Mouse (Mus musculus) embryonic facial prominence, embryonic 13.5 days (tissue): ENCODE data around the gene Dnajb14. TPM values are rescaled to one million over a fixed set of nuclear protein-coding genes. Genes with fewer than 3 reads are reported as not detected.
A peak's percentile ranks its signal among the peaks of the same experiment; 100 is the strongest.
"Not testable (repeated sequence)": the region's sequence is repeated elsewhere in the genome, so short reads cannot be mapped to it uniquely, and the experiment has no call there.

Experiments used
- ATAC-seq: fragments of 200-750 bp; cut with Nextera tagmentation; 2 replicates; pipeline ENCODE4 v1.8.0; 2017; ENCODE audit warnings: low read depth; ENCODE audit not compliant: insufficient number of reproducible peaks, insufficient read depth, low FRiP score, low TSS enrichment
- H3K27ac ChIP-seq: fragments of 300-500 bp; sonication (generic); 2 replicates; pipeline ENCODE4 v1.5.1; 2015; ENCODE audit warnings: moderate library complexity, mild to moderate bottlenecking, inconsistent platforms
- H3K27me3 ChIP-seq: fragments of 300-500 bp; sonication (generic); 2 replicates; pipeline ENCODE4 v1.6.1; 2015; ENCODE audit warnings: mild to moderate bottlenecking, inconsistent platforms
- H3K36me3 ChIP-seq: fragments of 300-500 bp; sonication (generic); 2 replicates; pipeline ENCODE4 v1.6.1; 2015; ENCODE audit warnings: mild to moderate bottlenecking, inconsistent platforms
- H3K4me1 ChIP-seq: fragments of 300-500 bp; sonication (generic); 2 replicates; pipeline ENCODE4 v1.6.1; 2015; ENCODE audit warnings: inconsistent platforms
- H3K4me2 ChIP-seq: fragments of 300-500 bp; sonication (generic); 2 replicates; pipeline ENCODE4 v1.6.1; 2015; ENCODE audit warnings: moderate library complexity, mild to moderate bottlenecking, inconsistent platforms
- H3K4me3 ChIP-seq: fragments of 300-500 bp; sonication (generic); 2 replicates; pipeline ENCODE4 v1.5.1; 2015; ENCODE audit warnings: mild to moderate bottlenecking, inconsistent platforms
- H3K9ac ChIP-seq: fragments of 300-500 bp; sonication (generic); 2 replicates; pipeline ENCODE4 v1.6.1; 2015; ENCODE audit warnings: mild to moderate bottlenecking, inconsistent platforms
- H3K9me3 ChIP-seq: fragments of 300-500 bp; sonication (generic); 2 replicates; pipeline ENCODE4 v1.6.1; 2016; ENCODE audit warnings: inconsistent platforms
- WGBS: fragments of 180-500 bp; shearing (Covaris S2); methylation state at CpG from one replicate; pipeline ENCODE4 v1.1.7; 2015; ENCODE audit warnings: mixed read lengths; 5-methylcytosine and 5-hydroxymethylcytosine counted together
- polyA plus RNA-seq: library from polyadenylated mRNA; unstranded; fragments of >200 nt; fragmentation: Nextera tagmentation; extraction: Ambion mirVana; gene quantifications from 2 replicates; pipeline ENCODE4 v1.2.1, GENCODE M21; 2015

The Dnajb14 gene
- polyA plus RNA-seq, 1 experiment from 2014 or later: 9.9 TPM

GRCm38 (mm10) chr3:137943737-137944154 lies 76.3 kb downstream of the Dnajb14 start:
- no peaks in the 10 kb centered on the region for H3K9me3 ChIP-seq
- no peaks in the 10 kb centered on the region for H3K27me3 ChIP-seq
- no peak overlapping the region for H3K4me3 ChIP-seq
- H3K36me3 ChIP-seq: no peaks in the 10 kb centered on the region
- H3K27ac ChIP-seq: no peak overlapping the region
- 0 out of 2 replicates have a peak, but pooled peaks cover 2% of the 10 kb centered on the region for H3K4me1 ChIP-seq
- H3K4me2 ChIP-seq: no peak overlapping the region
- 67% methylated on average over 6 of the region's 6 CpGs for WGBS
- H3K9ac ChIP-seq: no peak overlapping the region
- ATAC-seq: no peak

- 88% methylated on average over 3 of the region's 3 CpGs for WGBS
- no peak overlapping the region for H3K9ac ChIP-seq
- no peaks in the 10 kb centered on the region for H3K27me3 ChIP-seq
- no peak overlapping the region for H3K4me2 ChIP-seq
- no peaks in the 10 kb centered on the region for H3K36me3 ChIP-seq
- no peak for ATAC-seq
- H3K27ac ChIP-seq: no peak overlapping the region
- H3K9me3 ChIP-seq: no peaks in the 10 kb centered on the region
- no peak overlapping the region for H3K4me3 ChIP-seq
- peaks cover 4% of the 10 kb centered on the region; the same call in 1 of the 2 replicates for H3K4me1 ChIP-seq
Observed at GRCm38 (mm10) chr3:137946827-137947226, 79.4 kb downstream of the Dnajb14 start.

DNA sequence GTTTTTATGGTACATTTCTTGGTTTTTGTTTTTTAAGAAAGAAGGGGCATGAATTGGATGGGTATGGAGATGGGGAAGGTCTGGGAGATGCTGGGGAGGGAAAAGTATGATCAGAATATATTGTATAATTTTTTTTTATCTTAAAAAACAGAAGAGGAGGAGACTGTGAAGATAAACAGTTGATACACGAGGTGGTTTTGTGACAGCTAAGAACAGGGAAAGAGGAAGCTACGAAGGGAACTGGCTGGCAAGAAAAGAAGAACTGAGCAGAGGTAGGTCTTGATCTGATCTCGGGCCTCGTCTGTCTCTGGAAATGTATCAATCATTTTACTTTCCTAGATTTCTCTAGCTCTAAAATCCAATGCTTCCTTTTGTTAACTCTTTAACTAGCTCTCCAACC lies 80.0 kb downstream of the Dnajb14 start:
- 77% methylated on average over 4 of the region's 4 CpGs for WGBS
- Histone ChIP-seq H3K27ac (no peak overlapping the region), H3K4me2 (no peak overlapping the region), H3K9ac (no peak overlapping the region), H3K4me1 (peaks cover 7% of the 10 kb centered on the region; the same call in 1 of the 2 replicates), H3K36me3 (no peaks in the 10 kb centered on the region), H3K4me3 (no peak overlapping the region), H3K9me3 (no peaks in the 10 kb centered on the region), H3K27me3 (no peaks in the 10 kb centered on the region)
- ATAC-seq: no peak

GRCm38 (mm10) chr3:137950191-137950885 lies 82.9 kb downstream of the Dnajb14 start:
- no peak for ATAC-seq
- 85% methylated on average over 10 of the region's 10 CpGs for WGBS

GRCm38 (mm10) chr3:137951302-137951701 lies 83.8 kb downstream of the Dnajb14 start:
- H3K4me3 ChIP-seq, H3K9ac ChIP-seq, H3K27ac ChIP-seq, ATAC-seq, H3K36me3 ChIP-seq, H3K9me3 ChIP-seq, H3K27me3 ChIP-seq, H3K4me2 ChIP-seq: not testable (repeated sequence)
- WGBS: 83% methylated on average over 3 of the region's 3 CpGs
- H3K4me1 ChIP-seq: peaks cover 33% of the 10 kb centered on the region

More at GRCm38 (mm10) chr3:137950191-137950885, 82.9 kb downstream of the Dnajb14 start:
- H3K36me3 ChIP-seq: no peaks in the 10 kb centered on the region
- no peak overlapping the region for H3K4me2 ChIP-seq
- no peak overlapping the region for H3K4me3 ChIP-seq
- H3K27me3 ChIP-seq: no peaks in the 10 kb centered on the region
- peaks cover 25% of the 10 kb centered on the region for H3K4me1 ChIP-seq
- H3K9me3 ChIP-seq: no peaks in the 10 kb centered on the region
- no peak overlapping the region for H3K9ac ChIP-seq
- no peak overlapping the region for H3K27ac ChIP-seq

GRCm38 (mm10) chr3:137951819-137952218 lies 84.3 kb downstream of the Dnajb14 start:
- ATAC-seq: no peak
- H3K27me3 ChIP-seq: no peaks in the 10 kb centered on the region
- H3K4me3 ChIP-seq: no peak overlapping the region
- no peaks in the 10 kb centered on the region for H3K36me3 ChIP-seq
- H3K4me1 ChIP-seq: peaks cover 33% of the 10 kb centered on the region
- WGBS: 47% methylated on average over 7 of the region's 7 CpGs
- H3K9ac ChIP-seq: no peak overlapping the region
- no peak overlapping the region for H3K27ac ChIP-seq
- no peaks in the 10 kb centered on the region for H3K9me3 ChIP-seq
- H3K4me2 ChIP-seq: no peak overlapping the region

DNA sequence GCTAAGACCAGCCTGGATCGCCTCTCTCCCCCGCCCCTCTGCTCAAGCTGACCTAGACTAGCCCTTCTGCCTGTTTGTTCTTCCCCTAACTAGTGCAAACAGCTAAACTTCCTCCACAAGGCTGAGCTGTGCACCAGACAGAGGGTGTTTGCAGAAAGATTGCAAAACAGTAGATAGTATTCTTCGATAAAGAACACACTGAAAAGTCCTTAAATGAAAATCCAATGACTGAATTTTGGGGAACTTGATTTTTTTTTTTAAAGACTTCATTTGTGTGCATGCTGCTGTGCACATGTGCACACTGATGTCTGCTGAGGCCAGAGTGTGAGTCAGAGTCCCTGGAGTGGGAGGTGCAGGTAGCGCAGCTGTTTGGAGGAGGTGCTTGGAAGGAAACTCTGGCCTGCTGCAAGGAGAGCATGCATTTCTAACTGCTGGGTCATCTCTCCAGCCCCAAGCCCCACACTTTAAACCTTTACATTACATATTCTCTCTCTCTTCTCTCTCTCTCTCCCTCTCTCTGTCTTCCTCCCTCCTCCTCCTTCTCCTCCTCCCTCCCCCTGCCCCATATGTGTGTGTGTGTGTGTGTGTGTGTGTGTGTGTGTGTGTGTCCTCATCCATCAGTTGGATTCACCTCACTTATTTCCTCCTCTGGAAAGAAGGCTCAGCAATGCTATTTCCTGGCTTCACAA lies 84.9 kb downstream of the Dnajb14 start:
- Histone ChIP-seq H3K4me1 (peaks cover 33% of the 10 kb centered on the region), H3K9ac (no peak overlapping the region), H3K4me2 (no peak overlapping the region), H3K27ac (peak overlapping the region; percentile 11; the same call in 1 of the 2 replicates), H3K27me3 (no peaks in the 10 kb centered on the region), H3K9me3 (no peaks in the 10 kb centered on the region), H3K4me3 (no peak overlapping the region), H3K36me3 (no peaks in the 10 kb centered on the region)
- WGBS: 67% methylated on average over 4 of the region's 4 CpGs
- no peak for ATAC-seq

GRCm38 (mm10) chr3:137952914-137953880 lies 85.7 kb downstream of the Dnajb14 start:
- Histone ChIP-seq H3K4me1 (peaks cover 33% of the 10 kb centered on the region), H3K9me3 (no peaks in the 10 kb centered on the region), H3K27ac (no peak overlapping the region), H3K4me2 (no peak overlapping the region), H3K36me3 (no peaks in the 10 kb centered on the region), H3K4me3 (no peak overlapping the region), H3K27me3 (no peaks in the 10 kb centered on the region), H3K9ac (no peak overlapping the region)
- WGBS: 74% methylated on average over 14 of the region's 14 CpGs
- ATAC-seq: no peak

DNA sequence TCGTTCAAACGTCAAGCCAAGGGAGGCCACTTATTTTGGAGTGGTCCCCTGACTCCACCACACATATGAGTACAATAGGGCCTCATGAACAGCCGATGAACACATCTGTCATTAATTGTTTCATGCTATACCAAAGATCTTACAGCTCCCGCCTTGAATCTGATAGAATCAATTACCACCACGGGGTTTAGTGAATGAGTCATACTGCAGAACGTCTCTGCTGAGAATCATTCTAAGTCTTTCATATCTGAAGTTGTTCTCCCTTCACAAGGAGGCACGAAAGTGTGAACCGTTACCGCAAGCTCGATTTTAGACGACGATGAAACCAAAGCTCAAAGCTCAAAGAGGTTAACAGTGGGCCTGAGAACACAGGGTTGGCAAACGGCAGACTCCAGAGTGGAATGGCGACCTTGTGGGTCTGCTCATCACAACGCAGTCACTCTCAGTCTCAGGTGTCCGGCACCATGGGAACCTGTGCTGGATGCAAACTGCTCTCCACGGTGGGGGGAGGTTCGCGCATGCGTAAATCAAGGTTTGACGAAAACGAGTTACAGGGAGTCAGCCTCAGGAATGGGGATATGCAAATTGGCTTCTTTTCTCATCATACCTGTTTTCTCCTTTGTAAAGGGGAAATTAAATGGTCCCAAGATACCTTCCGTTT lies 86.9 kb downstream of the Dnajb14 start:
- no peaks in the 10 kb centered on the region for H3K27me3 ChIP-seq
- H3K9me3 ChIP-seq: no peaks in the 10 kb centered on the region
- H3K9ac ChIP-seq: no peak overlapping the region
- 50% methylated on average over 23 of the region's 23 CpGs for WGBS
- ATAC-seq: no peak
- H3K4me2 ChIP-seq: 0 out of 2 replicates have a peak overlapping the region, but pooled peaks have one; percentile 18
- H3K27ac ChIP-seq: peak overlapping the region; percentile 18; the same call in 1 of the 2 replicates
- peaks cover 32% of the 10 kb centered on the region for H3K4me1 ChIP-seq
- H3K4me3 ChIP-seq: no peak overlapping the region
- no peaks in the 10 kb centered on the region for H3K36me3 ChIP-seq

DNA sequence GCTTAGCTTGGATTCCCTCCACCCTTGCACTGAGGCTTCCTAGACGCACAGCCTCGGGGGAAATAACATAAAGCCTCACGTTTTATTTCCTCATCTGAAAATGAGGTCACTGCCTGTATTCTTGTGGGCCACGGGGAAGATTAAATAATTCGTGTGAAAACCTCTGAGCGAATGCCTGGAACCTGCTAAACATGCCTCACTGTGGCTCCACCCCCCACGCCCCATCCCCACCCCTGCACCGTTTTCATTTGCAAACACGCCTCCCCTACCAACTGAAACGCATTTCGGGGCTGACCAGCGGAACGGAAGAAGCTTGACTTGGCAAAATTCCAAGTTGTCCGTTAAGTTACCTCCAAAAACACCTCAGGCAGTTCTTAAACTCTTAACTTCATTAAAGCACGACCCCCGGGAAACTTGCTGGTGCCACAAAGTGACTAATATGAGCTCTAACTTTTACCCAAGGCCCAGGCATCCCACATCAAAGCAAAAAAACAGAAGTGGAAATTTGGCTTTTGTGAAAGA lies 88.1 kb downstream of the Dnajb14 start:
- peak overlapping the region; percentile 53 for H3K4me2 ChIP-seq
- no peaks in the 10 kb centered on the region for H3K9me3 ChIP-seq
- peaks cover 29% of the 10 kb centered on the region for H3K4me1 ChIP-seq
- no peak overlapping the region for H3K27ac ChIP-seq
- 13% methylated on average over 16 of the region's 16 CpGs for WGBS
- no peak overlapping the region for H3K9ac ChIP-seq
- 0 out of 2 replicates have a peak overlapping the region, but pooled peaks have one; percentile 16 for H3K4me3 ChIP-seq
- no peaks in the 10 kb centered on the region for H3K36me3 ChIP-seq
- H3K27me3 ChIP-seq: no peaks in the 10 kb centered on the region
- ATAC-seq: no peak

- Histone ChIP-seq H3K4me2 (no peak overlapping the region), H3K9me3 (no peaks in the 10 kb centered on the region), H3K4me1 (peaks cover 26% of the 10 kb centered on the region), H3K27ac (no peak overlapping the region), H3K4me3 (no peak overlapping the region), H3K36me3 (no peaks in the 10 kb centered on the region), H3K27me3 (no peaks in the 10 kb centered on the region), H3K9ac (no peak overlapping the region)
- no peak for ATAC-seq
- 89% methylated on average over 9 of the region's 9 CpGs for WGBS
Observed at GRCm38 (mm10) chr3:137957864-137958263, 90.4 kb downstream of the Dnajb14 start.
